Comparison of ENCODE assay signal across 8 mouse cellular contexts in the genomic region with DNA sequence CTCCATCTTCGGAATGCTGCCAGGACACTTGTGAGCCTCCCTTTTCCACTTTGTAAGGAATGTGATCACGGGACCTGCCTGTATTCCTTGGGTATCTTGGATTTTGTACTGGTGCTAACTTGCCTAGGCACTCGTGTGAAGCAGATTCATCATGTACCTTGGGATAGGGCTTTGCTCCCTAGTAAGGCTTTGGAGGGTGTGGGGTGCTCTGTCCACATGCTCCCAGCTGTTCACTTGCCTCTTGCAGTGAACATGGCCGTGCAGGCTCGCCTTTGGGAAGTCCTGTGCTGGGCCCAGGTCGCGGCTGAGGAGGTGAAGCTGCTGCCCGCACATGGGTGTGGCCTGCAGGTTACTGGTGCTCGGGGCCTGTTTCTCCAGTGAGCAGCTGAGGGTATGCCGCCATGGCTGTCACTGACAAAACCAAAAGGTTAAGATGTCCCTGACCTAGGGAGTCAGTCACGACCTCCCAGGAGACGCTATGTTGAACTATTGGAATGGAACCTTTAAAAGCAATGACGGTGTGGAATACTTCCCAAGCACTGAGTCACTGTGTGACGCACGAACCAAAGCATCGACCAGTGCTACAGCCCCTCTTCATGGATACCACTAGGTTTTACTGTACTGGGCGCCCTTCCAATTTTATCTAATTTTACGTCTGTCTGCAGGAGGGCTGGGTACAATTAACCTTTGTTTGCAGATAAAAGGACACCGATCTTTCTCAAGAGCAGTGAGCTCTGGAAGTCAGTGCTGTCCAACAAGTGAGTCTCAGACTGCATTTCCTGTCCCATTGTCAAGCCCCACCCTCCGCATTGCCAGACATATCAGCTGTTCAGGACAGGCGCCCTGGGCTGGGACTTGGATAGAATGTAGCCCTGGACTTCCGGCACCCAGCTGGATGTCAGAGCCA. TPM values are rescaled to one million over a fixed set of nuclear protein-coding genes. Genes with fewer than 3 reads are reported as not detected.
DNase-seq lines count a peak whose midpoint lies in the region; ATAC-seq and TF ChIP-seq lines count a peak whose summit lies in the region.

No protein-coding gene starts in this region.

- no peak overlapping the region for H3K4me2 ChIP-seq in midbrain, embryonic 11.5 days
- no peak overlapping the region for H3K4me2 ChIP-seq in midbrain, embryonic 15.5 days
- 0 out of 2 replicates have a peak overlapping the region, but pooled peaks have one; percentile 13 for H3K4me2 ChIP-seq in intestine, postnatal 0 days (replicated peaks; ENCODE audit: low read depth)
- no peak overlapping the region for H3K4me2 ChIP-seq in neural tube, embryonic 11.5 days (ENCODE audit: low read depth)

- peak overlapping the region; percentile 27 for H3K27ac ChIP-seq in midbrain, embryonic 11.5 days (ENCODE audit: low read depth, low read length)
- no peak overlapping the region for H3K27ac ChIP-seq in midbrain, embryonic 15.5 days
- peak overlapping the region; percentile 60 for H3K27ac ChIP-seq in intestine, postnatal 0 days (ENCODE audit: low read depth, low read length)
- H3K27ac ChIP-seq in neural tube, embryonic 11.5 days (ENCODE audit: low read depth, low read length): 0 out of 2 replicates have a peak overlapping the region, but pooled peaks have one; percentile 1

- peaks cover 20% of the 10 kb centered on the region for H3K36me3 ChIP-seq in midbrain, embryonic 11.5 days (ENCODE audit: control insufficient read depth, insufficient read depth, low read length)
- peaks cover 13% of the 10 kb centered on the region for H3K36me3 ChIP-seq in midbrain, embryonic 15.5 days (replicated peaks)
- H3K36me3 ChIP-seq in intestine, postnatal 0 days (ENCODE audit: control insufficient read depth, insufficient read depth): peaks cover 33% of the 10 kb centered on the region; the same call in 1 of the 2 replicates
- peaks cover 18% of the 10 kb centered on the region for H3K36me3 ChIP-seq in neural tube, embryonic 11.5 days (ENCODE audit: control insufficient read depth, insufficient read depth, low read length)

- 0 out of 2 replicates have a peak, but pooled peaks have one; percentile 5 for TF ChIP-seq CTCF in intestine, postnatal 0 days (IDR thresholded peaks at IDR 0.05; ENCODE audit: low read depth)

- H3K4me1 ChIP-seq in midbrain, embryonic 11.5 days (ENCODE audit: control insufficient read depth, insufficient read depth, low read length): peaks cover 33% of the 10 kb centered on the region
- H3K4me1 ChIP-seq in midbrain, embryonic 15.5 days: peaks cover 32% of the 10 kb centered on the region
- peaks cover 3% of the 10 kb centered on the region; the same call in 1 of the 2 replicates for H3K4me1 ChIP-seq in intestine, postnatal 0 days (replicated peaks; ENCODE audit: control insufficient read depth, insufficient read depth, low read length)
- peaks cover 28% of the 10 kb centered on the region for H3K4me1 ChIP-seq in neural tube, embryonic 11.5 days (ENCODE audit: control insufficient read depth, insufficient read depth, low read length)

- intact Hi-C loops in gastrocnemius, postnatal 14 days (cut with DNase I; ENCODE audit: low total_unique reads): no loop called here

- H3K27me3 ChIP-seq in midbrain, embryonic 11.5 days (ENCODE audit: control insufficient read depth, insufficient read depth, low read length): no peaks in the 10 kb centered on the region
- H3K27me3 ChIP-seq in midbrain, embryonic 15.5 days (replicated peaks): no peaks in the 10 kb centered on the region
- no peaks in the 10 kb centered on the region for H3K27me3 ChIP-seq in intestine, postnatal 0 days (replicated peaks; ENCODE audit: control insufficient read depth, insufficient read depth, low read length)
- H3K27me3 ChIP-seq in neural tube, embryonic 11.5 days (ENCODE audit: control insufficient read depth, insufficient read depth, low read length): no peaks in the 10 kb centered on the region

- DNase-seq in midbrain, embryonic 11.5 days (ENCODE audit: low spot score, missing footprints): peak; percentile 97
- peak; percentile 27 for DNase-seq in c-Kit-positive CD71-positive TER-119-positive erythroid progenitor cells, embryonic 14.5 days (ENCODE audit: low spot score)
- DNase-seq in gastrocnemius, postnatal 14 days: peak; percentile 77
- peak; percentile 67 for DNase-seq in liver
- peak; percentile 58 for DNase-seq in neural tube, embryonic 11.5 days (ENCODE audit: low spot score)
- no peak for DNase-seq in thymus, postnatal 36 days

- ATAC-seq in midbrain, embryonic 11.5 days (ENCODE audit: low FRiP score): no peak
- no peak for ATAC-seq in midbrain, embryonic 15.5 days (replicated peaks)
- peak; percentile 44 for ATAC-seq in intestine, postnatal 0 days
- no peak for ATAC-seq in neural tube, embryonic 11.5 days (ENCODE audit: insufficient read depth, low FRiP score, low TSS enrichment)

- H3K9ac ChIP-seq in midbrain, embryonic 11.5 days (ENCODE audit: low read length): no peak overlapping the region
- H3K9ac ChIP-seq in midbrain, embryonic 15.5 days: no peak overlapping the region
- H3K9ac ChIP-seq in intestine, postnatal 0 days (ENCODE audit: low read depth, low read length): no peak overlapping the region
- H3K9ac ChIP-seq in neural tube, embryonic 11.5 days (ENCODE audit: low read length): no peak overlapping the region

- WGBS in midbrain, embryonic 11.5 days: 14% methylated on average over 22 of the region's 22 CpGs
- WGBS in midbrain, embryonic 15.5 days: 17% methylated on average over 22 of the region's 22 CpGs
- 14% methylated on average over 22 of the region's 22 CpGs for WGBS in intestine, postnatal 0 days
- 16% methylated on average over 22 of the region's 22 CpGs for WGBS in neural tube, embryonic 11.5 days

- no peaks in the 10 kb centered on the region for H3K9me3 ChIP-seq in midbrain, embryonic 11.5 days (ENCODE audit: control insufficient read depth, low read length)
- H3K9me3 ChIP-seq in midbrain, embryonic 15.5 days: no peaks in the 10 kb centered on the region
- no peaks in the 10 kb centered on the region for H3K9me3 ChIP-seq in intestine, postnatal 0 days (ENCODE audit: control insufficient read depth)
- H3K9me3 ChIP-seq in neural tube, embryonic 11.5 days (ENCODE audit: control insufficient read depth, low read length): no peaks in the 10 kb centered on the region

- H3K4me3 ChIP-seq in midbrain, embryonic 11.5 days (ENCODE audit: low read depth, low read length): no peak overlapping the region
- no peak overlapping the region for H3K4me3 ChIP-seq in midbrain, embryonic 15.5 days
- no peak overlapping the region for H3K4me3 ChIP-seq in intestine, postnatal 0 days (ENCODE audit: low read depth, low read length)
- no peak overlapping the region for H3K4me3 ChIP-seq in neural tube, embryonic 11.5 days (ENCODE audit: low read depth, low read length)

RNA-seq across cellular contexts. Expression of a gene that starts 5.2 kb away (rescaled TPM):
- 2,357 and 2,675 TPM in 2 replicates for polyA plus RNA-seq in midbrain, embryonic 11.5 days (2014; fragmentation: Nextera tagmentation; extraction: Ambion mirVana)
- 1,389 and 1,453 TPM in 2 replicates for polyA plus RNA-seq in midbrain, embryonic 15.5 days (2015; fragmentation: Nextera tagmentation; extraction: Ambion mirVana)
- over 10,000 TPM in 1 of 2 experiments, 1,000 to 10,000 TPM in 1; 9,479 to 10,041 TPM for total RNA-seq in gastrocnemius, postnatal 14 days (2021)
- 1,338 and 1,629 TPM in 2 replicates for polyA plus RNA-seq in intestine, postnatal 0 days (2015; fragmentation: Nextera tagmentation; extraction: Ambion mirVana)
- 2,338 and 2,354 TPM in 2 replicates for polyA plus RNA-seq in neural tube, embryonic 11.5 days (2014; fragmentation: Nextera tagmentation; extraction: Ambion mirVana)

RNA-seq across cellular contexts. Expression of a gene that starts 16.1 kb away (rescaled TPM):
- polyA plus RNA-seq in midbrain, embryonic 11.5 days (2014; fragmentation: Nextera tagmentation; extraction: Ambion mirVana): 8.4 and 8.6 TPM in 2 replicates
- 22.0 and 23.3 TPM in 2 replicates for polyA plus RNA-seq in midbrain, embryonic 15.5 days (2015; fragmentation: Nextera tagmentation; extraction: Ambion mirVana)
- 10 to 100 TPM; 24.0 to 28.7 TPM for total RNA-seq in gastrocnemius, postnatal 14 days (2021)
- 3.2 and 3.9 TPM in 2 replicates for polyA plus RNA-seq in intestine, postnatal 0 days (2015; fragmentation: Nextera tagmentation; extraction: Ambion mirVana)
- polyA plus RNA-seq in neural tube, embryonic 11.5 days (2014; fragmentation: Nextera tagmentation; extraction: Ambion mirVana): 13.8 and 16.5 TPM in 2 replicates

RNA-seq across cellular contexts. Expression of a gene that starts 29.4 kb away (rescaled TPM):
- polyA plus RNA-seq in midbrain, embryonic 11.5 days (2014; fragmentation: Nextera tagmentation; extraction: Ambion mirVana): 55.1 and 58.4 TPM in 2 replicates
- 48.4 and 49.1 TPM in 2 replicates for polyA plus RNA-seq in midbrain, embryonic 15.5 days (2015; fragmentation: Nextera tagmentation; extraction: Ambion mirVana)
- total RNA-seq in gastrocnemius, postnatal 14 days (2021): 10 to 100 TPM; 16.0 to 20.4 TPM
- polyA plus RNA-seq in intestine, postnatal 0 days (2015; fragmentation: Nextera tagmentation; extraction: Ambion mirVana): 21.9 and 22.6 TPM in 2 replicates
- polyA plus RNA-seq in neural tube, embryonic 11.5 days (2014; fragmentation: Nextera tagmentation; extraction: Ambion mirVana): 62.7 and 63.4 TPM in 2 replicates

RNA-seq across cellular contexts. Expression of a gene that starts 30.4 kb away (rescaled TPM):
- polyA plus RNA-seq in midbrain, embryonic 11.5 days (2014; fragmentation: Nextera tagmentation; extraction: Ambion mirVana): 127 and 140 TPM in 2 replicates
- polyA plus RNA-seq in midbrain, embryonic 15.5 days (2015; fragmentation: Nextera tagmentation; extraction: Ambion mirVana): 58.3 and 58.6 TPM in 2 replicates
- total RNA-seq in gastrocnemius, postnatal 14 days (2021): 10 to 100 TPM; 18.4 to 18.7 TPM
- polyA plus RNA-seq in intestine, postnatal 0 days (2015; fragmentation: Nextera tagmentation; extraction: Ambion mirVana): 17.9 and 19.0 TPM in 2 replicates
- polyA plus RNA-seq in neural tube, embryonic 11.5 days (2014; fragmentation: Nextera tagmentation; extraction: Ambion mirVana): 137 and 139 TPM in 2 replicates

RNA-seq across cellular contexts. Expression of a gene that starts 30.5 kb away (rescaled TPM):
- polyA plus RNA-seq in midbrain, embryonic 11.5 days (2014; fragmentation: Nextera tagmentation; extraction: Ambion mirVana): 200 and 208 TPM in 2 replicates
- polyA plus RNA-seq in midbrain, embryonic 15.5 days (2015; fragmentation: Nextera tagmentation; extraction: Ambion mirVana): 129 and 131 TPM in 2 replicates
- 100 to 1,000 TPM; 214 to 227 TPM for total RNA-seq in gastrocnemius, postnatal 14 days (2021)
- 270 and 282 TPM in 2 replicates for polyA plus RNA-seq in intestine, postnatal 0 days (2015; fragmentation: Nextera tagmentation; extraction: Ambion mirVana)
- 178 and 192 TPM in 2 replicates for polyA plus RNA-seq in neural tube, embryonic 11.5 days (2014; fragmentation: Nextera tagmentation; extraction: Ambion mirVana)

Comparison
In these comparisons a context has a peak if more than half of its experiments do, and no peak if none do; other contexts are left out.
1. DNase-seq: peak in midbrain, embryonic 11.5 days (single experiment), c-Kit-positive CD71-positive TER-119-positive erythroid progenitor cells, embryonic 14.5 days (single experiment), gastrocnemius, postnatal 14 days (single experiment), liver (single experiment) and neural tube, embryonic 11.5 days (single experiment); none in thymus, postnatal 36 days (0 of 2).